Mouse (Mus musculus) embryonic facial prominence, embryonic 12.5 days (tissue): ENCODE data around the gene Sh3bp1. TPM values are rescaled to one million over a fixed set of nuclear protein-coding genes. Genes with fewer than 3 reads are reported as not detected.

Source experiments
- ATAC-seq: fragments of 200-750 bp; cut with Nextera tagmentation; 2 replicates; pipeline ENCODE4 v1.8.0; 2017; ENCODE audit not compliant: insufficient number of reproducible peaks, insufficient read depth, low FRiP score, low TSS enrichment
- H3K27ac ChIP-seq: fragments of 300-500 bp; sonication (generic); 2 replicates; pipeline ENCODE4 v1.5.1; 2016; ENCODE audit warnings: mild to moderate bottlenecking
- H3K27me3 ChIP-seq: fragments of 300-500 bp; sonication (generic); 2 replicates; pipeline ENCODE4 v1.6.1; 2016; ENCODE audit warnings: mild to moderate bottlenecking, moderate library complexity
- H3K36me3 ChIP-seq: fragments of 300-500 bp; sonication (generic); 2 replicates; pipeline ENCODE4 v1.6.1; 2016; ENCODE audit warnings: mild to moderate bottlenecking
- H3K4me1 ChIP-seq: fragments of 300-500 bp; sonication (generic); 2 replicates; pipeline ENCODE4 v1.6.1; 2016
- H3K4me2 ChIP-seq: fragments of 300-500 bp; sonication (generic); replicated peaks from 2 replicates; pipeline ENCODE4 v1.6.1; 2016; ENCODE audit warnings: mild to moderate bottlenecking, moderate library complexity
- H3K4me3 ChIP-seq: fragments of 300-500 bp; sonication (generic); 2 replicates; pipeline ENCODE4 v1.5.1; 2016; ENCODE audit warnings: mild to moderate bottlenecking
- H3K9ac ChIP-seq: fragments of 300-500 bp; sonication (generic); 2 replicates; pipeline ENCODE4 v1.6.1; 2016; ENCODE audit warnings: mild to moderate bottlenecking, moderate library complexity
- H3K9me3 ChIP-seq: fragments of 300-500 bp; sonication (generic); 2 replicates; pipeline ENCODE4 v1.6.1; 2016; ENCODE audit warnings: mild to moderate bottlenecking, moderate library complexity
- WGBS: fragments of 180-500 bp; shearing (Covaris S2); methylation state at CpG from one replicate; pipeline ENCODE4 v1.1.7; 2016; 5-methylcytosine and 5-hydroxymethylcytosine counted together
- polyA plus RNA-seq: library from polyadenylated mRNA; unstranded; fragments of >200 nt; fragmentation: Nextera tagmentation; extraction: Ambion mirVana; gene quantifications from 2 replicates; pipeline ENCODE4 v1.2.1, GENCODE M21; 2016

The Sh3bp1 gene
- polyA plus RNA-seq, 1 experiment from 2014 or later, result 42.2 TPM

GRCm38 (mm10) chr15:78934784-78935320 is 35.3 kb downstream of the Sh3bp1 start, which contains the start of gene Nol12:
Nol12 (plus strand) TSS chr15:78934933.
- H3K4me3 ChIP-seq, result peak within 1 kb of the TSS; percentile 73
- WGBS, result under 1% methylated on average over 42 of the region's 42 CpGs
- peak; percentile 83 for ATAC-seq
- peaks cover 8% of the 10 kb centered on the region for H3K4me1 ChIP-seq
- peak within 1 kb of the TSS; percentile 93 for H3K27ac ChIP-seq
- H3K9me3 ChIP-seq, result no peaks in the 10 kb centered on the region
- no peaks in the 10 kb centered on the region for H3K27me3 ChIP-seq
- peak within 1 kb of the TSS; percentile 84 for H3K9ac ChIP-seq
- peaks cover 40% of the 10 kb centered on the region for H3K36me3 ChIP-seq
- peak within 1 kb of the TSS; percentile 83 for H3K4me2 ChIP-seq

- Histone ChIP-seq H3K9me3 (no peaks in the 10 kb centered on the region), H3K9ac (no peak overlapping the region), H3K4me2 (no peak overlapping the region; the same call in 1 of the 2 replicates), H3K27me3 (no peaks in the 10 kb centered on the region), H3K27ac (no peak overlapping the region), H3K4me1 (peaks cover 8% of the 10 kb centered on the region), H3K36me3 (peaks cover 49% of the 10 kb centered on the region), H3K4me3 (no peak overlapping the region)
- WGBS, result 89% methylated on average over 12 of the region's 12 CpGs
- no peak for ATAC-seq
Observed at GRCm38 (mm10) chr15:78936403-78936802, 36.8 kb downstream of the Sh3bp1 start.

- Histone ChIP-seq H3K9ac (no peak overlapping the region), H3K4me3 (no peak overlapping the region), H3K9me3 (no peaks in the 10 kb centered on the region), H3K27ac (no peak overlapping the region), H3K27me3 (no peaks in the 10 kb centered on the region), H3K36me3 (peaks cover 52% of the 10 kb centered on the region), H3K4me2 (no peak overlapping the region), H3K4me1 (peaks cover 8% of the 10 kb centered on the region)
- 94% methylated on average over 10 of the region's 10 CpGs for WGBS
- ATAC-seq, result no peak
Observed at GRCm38 (mm10) chr15:78937311-78937710, 37.7 kb downstream of the Sh3bp1 start.

GRCm38 (mm10) chr15:78937963-78938362 is 38.4 kb downstream of the Sh3bp1 start:
- Histone ChIP-seq H3K9ac (no peak overlapping the region), H3K36me3 (peaks cover 52% of the 10 kb centered on the region), H3K27ac (no peak overlapping the region), H3K4me1 (peaks cover 13% of the 10 kb centered on the region), H3K4me2 (no peak overlapping the region), H3K4me3 (no peak overlapping the region), H3K27me3 (no peaks in the 10 kb centered on the region), H3K9me3 (no peaks in the 10 kb centered on the region)
- no peak for ATAC-seq
- 97% methylated on average over 2 of the region's 2 CpGs for WGBS

GRCm38 (mm10) chr15:78940325-78940724 is 40.8 kb downstream of the Sh3bp1 start:
- H3K4me1 ChIP-seq, result peaks cover 13% of the 10 kb centered on the region
- WGBS, result 89% methylated on average over 13 of the region's 13 CpGs
- no peaks in the 10 kb centered on the region for H3K27me3 ChIP-seq
- peaks cover 52% of the 10 kb centered on the region for H3K36me3 ChIP-seq
- no peak overlapping the region for H3K4me2 ChIP-seq
- no peak overlapping the region for H3K4me3 ChIP-seq
- no peak for ATAC-seq
- H3K9ac ChIP-seq, result no peak overlapping the region
- H3K9me3 ChIP-seq, result no peaks in the 10 kb centered on the region
- no peak overlapping the region for H3K27ac ChIP-seq

- no peak for ATAC-seq
- H3K4me2 ChIP-seq, result peak overlapping the region; percentile 45
- H3K36me3 ChIP-seq, result peaks cover 39% of the 10 kb centered on the region
- peak overlapping the region; percentile 18; the same call in 1 of the 2 replicates for H3K4me3 ChIP-seq
- H3K4me1 ChIP-seq, result peaks cover 9% of the 10 kb centered on the region
- H3K9me3 ChIP-seq, result no peaks in the 10 kb centered on the region
- 0% methylated on average over 9 of the region's 9 CpGs for WGBS
- H3K9ac ChIP-seq, result peak overlapping the region; percentile 64
- no peak overlapping the region for H3K27ac ChIP-seq
- no peaks in the 10 kb centered on the region for H3K27me3 ChIP-seq
Observed at GRCm38 (mm10) chr15:78942663-78943062, 43.1 kb downstream of the Sh3bp1 start.

GRCm38 (mm10) chr15:78946232-78946631 is 46.7 kb downstream of the Sh3bp1 start:
- no peak overlapping the region for H3K27ac ChIP-seq
- peaks cover 13% of the 10 kb centered on the region for H3K4me1 ChIP-seq
- H3K36me3 ChIP-seq, result peaks cover 4% of the 10 kb centered on the region
- H3K4me2 ChIP-seq, result no peak overlapping the region
- H3K4me3 ChIP-seq, result no peak overlapping the region
- 81% methylated on average over 7 of the region's 7 CpGs for WGBS
- ATAC-seq, result no peak
- no peaks in the 10 kb centered on the region for H3K27me3 ChIP-seq
- no peaks in the 10 kb centered on the region for H3K9me3 ChIP-seq
- no peak overlapping the region for H3K9ac ChIP-seq

GRCm38 (mm10) chr15:78947657-78948056 is 48.1 kb downstream of the Sh3bp1 start, which contains the start of gene Triobp:
Triobp (plus strand) TSS chr15:78947724.
- Histone ChIP-seq H3K4me2 (peak within 1 kb of the TSS; percentile 60), H3K4me3 (peak within 1 kb of the TSS; percentile 49), H3K27ac (peak within 1 kb of the TSS; percentile 73), H3K27me3 (no peaks in the 10 kb centered on the region), H3K4me1 (peaks cover 10% of the 10 kb centered on the region), H3K9me3 (no peaks in the 10 kb centered on the region), H3K36me3 (0 out of 2 replicates have a peak, but pooled peaks cover 5% of the 10 kb centered on the region), H3K9ac (peak within 1 kb of the TSS; percentile 53)
- ATAC-seq, result peak; percentile 95
- under 1% methylated on average over 24 of the region's 24 CpGs for WGBS

GRCm38 (mm10) chr15:78948152-78948725 is 48.7 kb downstream of the Sh3bp1 start:
- 2% methylated on average over 11 of the region's 11 CpGs for WGBS
- ATAC-seq, result no peak
- Histone ChIP-seq H3K4me3 (peak overlapping the region; percentile 49), H3K27ac (peak overlapping the region; percentile 73), H3K27me3 (no peaks in the 10 kb centered on the region), H3K9ac (peak overlapping the region; percentile 53), H3K36me3 (0 out of 2 replicates have a peak, but pooled peaks cover 8% of the 10 kb centered on the region), H3K9me3 (no peaks in the 10 kb centered on the region), H3K4me2 (peak overlapping the region; percentile 60), H3K4me1 (peaks cover 9% of the 10 kb centered on the region; the same call in 1 of the 2 replicates)

- Histone ChIP-seq H3K4me2 (peak overlapping the region; percentile 60), H3K27ac (no peak overlapping the region), H3K36me3 (peaks cover 13% of the 10 kb centered on the region; the same call in 1 of the 2 replicates), H3K27me3 (no peaks in the 10 kb centered on the region), H3K9ac (no peak overlapping the region), H3K4me3 (peak overlapping the region; percentile 49), H3K4me1 (peaks cover 9% of the 10 kb centered on the region; the same call in 1 of the 2 replicates), H3K9me3 (no peaks in the 10 kb centered on the region)
- no peak for ATAC-seq
- 96% methylated on average over 3 of the region's 3 CpGs for WGBS
Observed at GRCm38 (mm10) chr15:78948883-78949282, 49.3 kb downstream of the Sh3bp1 start.

GRCm38 (mm10) chr15:78955663-78956062 is 56.1 kb downstream of the Sh3bp1 start:
- H3K9me3 ChIP-seq, result no peaks in the 10 kb centered on the region
- H3K36me3 ChIP-seq, result peaks cover 33% of the 10 kb centered on the region; the same call in 1 of the 2 replicates
- H3K27me3 ChIP-seq, result no peaks in the 10 kb centered on the region
- WGBS, result 78% methylated on average over 3 of the region's 3 CpGs
- H3K4me3 ChIP-seq, result no peak overlapping the region
- no peak overlapping the region for H3K4me2 ChIP-seq
- no peak overlapping the region for H3K9ac ChIP-seq
- H3K27ac ChIP-seq, result no peak overlapping the region
- no peak for ATAC-seq
- H3K4me1 ChIP-seq, result peaks cover 16% of the 10 kb centered on the region; the same call in 1 of the 2 replicates

- ATAC-seq, result no peak
- Histone ChIP-seq H3K36me3 (peaks cover 36% of the 10 kb centered on the region; the same call in 1 of the 2 replicates), H3K27me3 (no peaks in the 10 kb centered on the region), H3K4me2 (no peak overlapping the region), H3K4me3 (no peak overlapping the region), H3K9me3 (no peaks in the 10 kb centered on the region), H3K27ac (no peak overlapping the region), H3K4me1 (peaks cover 16% of the 10 kb centered on the region; the same call in 1 of the 2 replicates), H3K9ac (0 out of 2 replicates have a peak overlapping the region, but pooled peaks have one; percentile 5)
- 73% methylated on average over 4 of the region's 4 CpGs for WGBS
Observed at GRCm38 (mm10) chr15:78956351-78956750, 56.8 kb downstream of the Sh3bp1 start.
